Mouse (Mus musculus) heart, embryonic 12.5 days (tissue): Measurements from ENCODE around the gene Cul7. TPM values are rescaled to one million over a fixed set of nuclear protein-coding genes. Genes with fewer than 3 reads are reported as not detected.

ENCODE experiments used
- ATAC-seq: fragments of 200-750 bp; cut with Nextera tagmentation; 2 replicates; pipeline ENCODE4 v1.8.0; 2017; ENCODE audit warnings: moderate TSS enrichment, moderate library complexity; ENCODE audit not compliant: insufficient number of reproducible peaks, low FRiP score
- H3K27ac ChIP-seq: fragments of 300-500 bp; sonication (generic); 2 replicates; pipeline ENCODE4 v1.5.1; 2016; ENCODE audit warnings: mild to moderate bottlenecking, moderate library complexity; ENCODE audit not compliant: poor library complexity, severe bottlenecking
- H3K27me3 ChIP-seq: fragments of 300-500 bp; sonication (generic); replicated peaks from 2 replicates; pipeline ENCODE4 v1.6.1; 2016; ENCODE audit warnings: mild to moderate bottlenecking, moderate library complexity
- H3K36me3 ChIP-seq: fragments of 300-500 bp; sonication (generic); 2 replicates; pipeline ENCODE4 v1.6.1; 2016; ENCODE audit warnings: mild to moderate bottlenecking, moderate library complexity
- H3K4me1 ChIP-seq: fragments of 300-500 bp; sonication (generic); replicated peaks from 2 replicates; pipeline ENCODE4 v1.6.1; 2016; ENCODE audit warnings: mild to moderate bottlenecking
- H3K4me2 ChIP-seq: fragments of 300-500 bp; sonication (generic); 2 replicates; pipeline ENCODE4 v1.6.1; 2016; ENCODE audit warnings: mild to moderate bottlenecking, moderate library complexity
- H3K4me3 ChIP-seq: fragments of 300-500 bp; sonication (generic); 2 replicates; pipeline ENCODE4 v1.5.1; 2016; ENCODE audit warnings: mild to moderate bottlenecking
- H3K9ac ChIP-seq: fragments of 300-500 bp; sonication (generic); 2 replicates; pipeline ENCODE4 v1.6.1; 2016; ENCODE audit warnings: mild to moderate bottlenecking, moderate library complexity
- H3K9me3 ChIP-seq: fragments of 300-500 bp; sonication (generic); replicated peaks from 2 replicates; pipeline ENCODE4 v1.6.1; 2016; ENCODE audit warnings: mild to moderate bottlenecking, moderate library complexity
- WGBS: fragments of 180-500 bp; shearing (Covaris S2); methylation state at CpG from one replicate; pipeline ENCODE4 v1.1.7; 2016; 5-methylcytosine and 5-hydroxymethylcytosine counted together
- polyA plus RNA-seq: library from polyadenylated mRNA; unstranded; fragments of >200 nt; fragmentation: Nextera tagmentation; extraction: Ambion mirVana; gene quantifications from 2 replicates; pipeline ENCODE4 v1.2.1, GENCODE M21; 2016

The Cul7 gene
- polyA plus RNA-seq, 1 experiment from 2014 or later = 53.1 TPM

- Histone ChIP-seq H3K27ac (no peak overlapping the region), H3K27me3 (no peaks in the 10 kb centered on the region), H3K4me3 (no peak overlapping the region), H3K4me1 (peaks cover 44% of the 10 kb centered on the region), H3K9ac (no peak overlapping the region), H3K9me3 (no peaks in the 10 kb centered on the region), H3K4me2 (0 out of 2 replicates have a peak overlapping the region, but pooled peaks have one; percentile 91), H3K36me3 (peaks cover 19% of the 10 kb centered on the region)
- WGBS = 92% methylated on average over 7 of the region's 7 CpGs
- no peak for ATAC-seq
Measured at GRCm38 (mm10) chr17:46647279-46647678, 2.9 kb upstream of the Cul7 start.

GRCm38 (mm10) chr17:46648436-46648835 is 1.7 kb upstream of the Cul7 start:
- Histone ChIP-seq H3K9me3 (no peaks in the 10 kb centered on the region), H3K4me2 (no peak overlapping the region), H3K4me3 (no peak overlapping the region), H3K4me1 (peaks cover 55% of the 10 kb centered on the region), H3K27ac (no peak overlapping the region), H3K9ac (no peak overlapping the region), H3K27me3 (no peaks in the 10 kb centered on the region), H3K36me3 (peaks cover 28% of the 10 kb centered on the region)
- WGBS = 90% methylated on average over 9 of the region's 9 CpGs
- no peak for ATAC-seq

GRCm38 (mm10) chr17:46649811-46650210 is 326 bp upstream of the Cul7 start:
- H3K36me3 ChIP-seq = peaks cover 37% of the 10 kb centered on the region
- peak overlapping the region; percentile 94 for H3K9ac ChIP-seq
- peak overlapping the region; percentile 98 for H3K27ac ChIP-seq
- no peaks in the 10 kb centered on the region for H3K9me3 ChIP-seq
- no peak for ATAC-seq
- H3K4me1 ChIP-seq = peaks cover 54% of the 10 kb centered on the region
- WGBS = 34% methylated on average over 15 of the region's 15 CpGs
- H3K4me2 ChIP-seq = peak overlapping the region; percentile 91
- peak overlapping the region; percentile 78 for H3K4me3 ChIP-seq
- H3K27me3 ChIP-seq = no peaks in the 10 kb centered on the region

- Histone ChIP-seq H3K4me3 (peak overlapping the region; percentile 78), H3K9me3 (no peaks in the 10 kb centered on the region), H3K27me3 (no peaks in the 10 kb centered on the region), H3K4me1 (peaks cover 52% of the 10 kb centered on the region), H3K9ac (peak overlapping the region; percentile 94), H3K4me2 (peak overlapping the region; percentile 91), H3K27ac (peak overlapping the region; percentile 98), H3K36me3 (peaks cover 51% of the 10 kb centered on the region)
- no peak for ATAC-seq
- 67% methylated on average over 17 of the region's 17 CpGs for WGBS
Measured at GRCm38 (mm10) chr17:46651292-46651691, 1.2 kb downstream of the Cul7 start.

- no peaks in the 10 kb centered on the region for H3K27me3 ChIP-seq
- peaks cover 47% of the 10 kb centered on the region for H3K4me1 ChIP-seq
- 58% methylated on average over 20 of the region's 20 CpGs for WGBS
- no peak for ATAC-seq
- peak overlapping the region; percentile 98; the same call in 1 of the 2 replicates for H3K27ac ChIP-seq
- no peaks in the 10 kb centered on the region for H3K9me3 ChIP-seq
- H3K9ac ChIP-seq = peak overlapping the region; percentile 94
- H3K4me2 ChIP-seq = peak overlapping the region; percentile 91
- H3K36me3 ChIP-seq = peaks cover 57% of the 10 kb centered on the region
- H3K4me3 ChIP-seq = peak overlapping the region; percentile 78
Measured at GRCm38 (mm10) chr17:46651755-46652547, 1.8 kb downstream of the Cul7 start.

GRCm38 (mm10) chr17:46656054-46656453 is 5.9 kb downstream of the Cul7 start:
- Histone ChIP-seq H3K36me3 (peaks cover 87% of the 10 kb centered on the region), H3K4me1 (peaks cover 33% of the 10 kb centered on the region), H3K4me3 (no peak overlapping the region), H3K9ac (no peak overlapping the region), H3K27me3 (no peaks in the 10 kb centered on the region), H3K4me2 (no peak overlapping the region), H3K27ac (no peak overlapping the region), H3K9me3 (no peaks in the 10 kb centered on the region)
- WGBS = 83% methylated on average over 6 of the region's 6 CpGs
- no peak for ATAC-seq

GRCm38 (mm10) chr17:46661351-46661750 is 11.2 kb downstream of the Cul7 start:
- Histone ChIP-seq H3K4me2 (no peak overlapping the region), H3K36me3 (peaks cover 98% of the 10 kb centered on the region), H3K27me3 (no peaks in the 10 kb centered on the region), H3K4me1 (no peaks in the 10 kb centered on the region), H3K9me3 (no peaks in the 10 kb centered on the region), H3K9ac (0 out of 2 replicates have a peak overlapping the region, but pooled peaks have one; percentile 28), H3K27ac (no peak overlapping the region), H3K4me3 (no peak overlapping the region)
- no peak for ATAC-seq
- WGBS = 89% methylated on average over 9 of the region's 9 CpGs

- Histone ChIP-seq H3K27me3 (no peaks in the 10 kb centered on the region), H3K4me2 (no peak overlapping the region), H3K4me3 (no peak overlapping the region), H3K27ac (no peak overlapping the region), H3K36me3 (peaks cover 98% of the 10 kb centered on the region), H3K9me3 (no peaks in the 10 kb centered on the region), H3K9ac (no peak overlapping the region), H3K4me1 (no peaks in the 10 kb centered on the region)
- 91% methylated on average over 12 of the region's 12 CpGs for WGBS
- no peak for ATAC-seq
Measured at GRCm38 (mm10) chr17:46661981-46662380, 11.8 kb downstream of the Cul7 start.

- WGBS = 90% methylated on average over 5 of the region's 5 CpGs
- Histone ChIP-seq H3K27ac (no peak overlapping the region), H3K4me2 (no peak overlapping the region), H3K27me3 (no peaks in the 10 kb centered on the region), H3K9me3 (no peaks in the 10 kb centered on the region), H3K36me3 (peaks cover 96% of the 10 kb centered on the region), H3K4me1 (no peaks in the 10 kb centered on the region), H3K4me3 (no peak overlapping the region), H3K9ac (no peak overlapping the region)
- no peak for ATAC-seq
Measured at GRCm38 (mm10) chr17:46662730-46663129, 12.6 kb downstream of the Cul7 start.

GRCm38 (mm10) chr17:46667712-46668111 is 17.6 kb downstream of the Cul7 start:
- Histone ChIP-seq H3K27ac (no peak overlapping the region), H3K9me3 (0 out of 2 replicates have a peak, but pooled peaks cover 5% of the 10 kb centered on the region), H3K4me3 (no peak overlapping the region), H3K27me3 (no peaks in the 10 kb centered on the region), H3K36me3 (peaks cover 79% of the 10 kb centered on the region), H3K9ac (no peak overlapping the region), H3K4me1 (peaks cover 2% of the 10 kb centered on the region; the same call in 1 of the 2 replicates), H3K4me2 (no peak overlapping the region)
- 88% methylated on average over 16 of the region's 16 CpGs for WGBS
- ATAC-seq = no peak

GRCm38 (mm10) chr17:46669911-46670310 is 19.8 kb downstream of the Cul7 start:
- H3K36me3 ChIP-seq = peaks cover 62% of the 10 kb centered on the region

More at GRCm38 (mm10) chr17:46669911-46670310, 19.8 kb downstream of the Cul7 start:
- no peak overlapping the region for H3K4me3 ChIP-seq
- no peaks in the 10 kb centered on the region for H3K27me3 ChIP-seq
- H3K9me3 ChIP-seq = 0 out of 2 replicates have a peak, but pooled peaks cover 5% of the 10 kb centered on the region
- H3K4me2 ChIP-seq = no peak overlapping the region
- H3K4me1 ChIP-seq = peaks cover 18% of the 10 kb centered on the region
- no peak overlapping the region for H3K27ac ChIP-seq
- ATAC-seq = no peak
- no peak overlapping the region for H3K9ac ChIP-seq
- WGBS = 92% methylated on average over 10 of the region's 10 CpGs
